Mouse (Mus musculus): ENCODE measurements at regions not wholly inside any gene's neighbourhood (a gene's known extent, or its start where the extent isn't known, plus 50 kb on each side); places are given as distances from the start of the nearest gene placed in this dataset.

- no peak for TF ChIP-seq JUN (IDR thresholded peaks at IDR 0.05; ENCODE audit: insufficient read depth, low read depth, low read length)
- TF ChIP-seq USF1 (IDR thresholded peaks at IDR 0.05; ENCODE audit: low read depth, low read length): no peak
- no peak for TF ChIP-seq RAD21 (IDR thresholded peaks at IDR 0.05; ENCODE audit: low read depth, low read length)
- no peak for TF ChIP-seq MAFK (IDR thresholded peaks at IDR 0.05; ENCODE audit: insufficient replicate concordance, low read length)
- TF ChIP-seq KAT2A (IDR thresholded peaks at IDR 0.05; ENCODE audit: insufficient replicate concordance, low read length): no peak
- TF ChIP-seq MEF2A (IDR thresholded peaks at IDR 0.05; ENCODE audit: borderline replicate concordance, low read depth, low read length): no peak
- no peak for TF ChIP-seq NELFE (IDR thresholded peaks at IDR 0.05; ENCODE audit: low read depth, low read length)
- TF ChIP-seq IRF4 (IDR thresholded peaks at IDR 0.05; ENCODE audit: low read depth, low read length): peak; percentile 57; the same call in 1 of the 2 replicates
- TF ChIP-seq ELF1 (IDR thresholded peaks at IDR 0.05; ENCODE audit: low read depth, low read length): no peak
Measured at GRCm38 (mm10) chr4:7191228-7191627, 1047.6 kb downstream of the Car8 start (continued).

GRCm38 (mm10) chr4:7175030-7175429 lies 1063.8 kb downstream of the Car8 start:
- no peak for DNase-seq (ENCODE audit: extremely low read depth)
- Histone ChIP-seq H3K4me2 (ENCODE audit: insufficient read depth, low read depth, poor library complexity, severe bottlenecking) (no peak overlapping the region), H3K4me3 (replicated peaks in 1 of 3; ENCODE audit: low read depth in 2 of 3, low read length in 2 of 3, poor library complexity in 1 of 3) (no peak overlapping the region), H3K27me3 (replicated peaks) (no peaks in the 10 kb centered on the region), H3K4me1 (ENCODE audit: control insufficient read depth in 1 of 2, insufficient read depth in 2 of 2) (no peaks in the 10 kb centered on the region), H3K36me3 (replicated peaks in 1 of 2; ENCODE audit: control insufficient read depth in 1 of 2, insufficient read depth in 1 of 2, low read length in 1 of 2) (no peaks in the 10 kb centered on the region), H3K27ac (ENCODE audit: insufficient read depth, low read depth) (no peak overlapping the region), H3K79me2 (replicated peaks; ENCODE audit: control insufficient read depth, extremely low read depth, insufficient read depth, poor library complexity, severe bottlenecking) (no peaks in the 10 kb centered on the region), H3K9ac (ENCODE audit: insufficient read depth, low read depth) (no peak overlapping the region), H3K9me3 (replicated peaks; ENCODE audit: low read length) (no peaks in the 10 kb centered on the region)
- TF ChIP-seq ZC3H11A (IDR thresholded peaks at IDR 0.05; ENCODE audit: low read depth, low read length) (no peak), KAT2A (IDR thresholded peaks at IDR 0.05; ENCODE audit: insufficient replicate concordance, low read length) (no peak), MAFK (IDR thresholded peaks at IDR 0.05; ENCODE audit: insufficient replicate concordance, low read length) (no peak), ZNF384 (IDR thresholded peaks at IDR 0.05; ENCODE audit: low read depth, low read length) (no peak), RAD21 (IDR thresholded peaks at IDR 0.05; ENCODE audit: low read depth, low read length) (no peak), ELF1 (IDR thresholded peaks at IDR 0.05; ENCODE audit: low read depth, low read length) (no peak), ZKSCAN1 (IDR thresholded peaks at IDR 0.05; ENCODE audit: borderline replicate concordance, low read depth, low read length) (no peak), HCFC1 (IDR thresholded peaks at IDR 0.05; ENCODE audit: low read depth, low read length) (no peak), TCF12 (IDR thresholded peaks at IDR 0.05; ENCODE audit: low read depth, low read length) (no peak), USF2 (conservative IDR thresholded peaks at IDR 0.05; ENCODE audit: low read depth, low read length) (no peak)
- dilution Hi-C loops (cut with MboI; ENCODE audit: extremely low pct_ligation_motif_present, extremely low pct_unique_long_range_greater_than_20kb, low sequenced_read_pairs): no loop called here
- in situ Hi-C loops (cut with MboI; ENCODE audit: low pct_ligation_motif_present, low pct_unique_long_range_greater_than_20kb, low sequenced_read_pairs): no loop called here

GRCm38 (mm10) chr4:7172528-7173306 lies 1066.1 kb downstream of the Car8 start:
- dilution Hi-C loops (cut with MboI; ENCODE audit: extremely low pct_ligation_motif_present, extremely low pct_unique_long_range_greater_than_20kb, low sequenced_read_pairs): no loop called here
- H3K4me2 ChIP-seq (ENCODE audit: insufficient read depth, low read depth, poor library complexity, severe bottlenecking): no peak overlapping the region
- no peaks in the 10 kb centered on the region for H3K4me1 ChIP-seq (ENCODE audit: control insufficient read depth in 1 of 2, insufficient read depth in 2 of 2)
- no peak overlapping the region for H3K9ac ChIP-seq (ENCODE audit: insufficient read depth, low read depth)
- H3K4me3 ChIP-seq (replicated peaks in 1 of 3; ENCODE audit: low read depth in 2 of 3, low read length in 2 of 3, poor library complexity in 1 of 3): no peak overlapping the region
- no peaks in the 10 kb centered on the region for H3K36me3 ChIP-seq (replicated peaks in 1 of 2; ENCODE audit: control insufficient read depth in 1 of 2, insufficient read depth in 1 of 2, low read length in 1 of 2)
- H3K27me3 ChIP-seq (replicated peaks): no peaks in the 10 kb centered on the region
- no peak overlapping the region for H3K27ac ChIP-seq (ENCODE audit: insufficient read depth, low read depth)
- in situ Hi-C loops (cut with MboI; ENCODE audit: low pct_ligation_motif_present, low pct_unique_long_range_greater_than_20kb, low sequenced_read_pairs): no loop called here
- H3K79me2 ChIP-seq (replicated peaks; ENCODE audit: control insufficient read depth, extremely low read depth, insufficient read depth, poor library complexity, severe bottlenecking): no peaks in the 10 kb centered on the region
- no peak for TF ChIP-seq MAX (IDR thresholded peaks at IDR 0.05; ENCODE audit: low read length)
- no peak for TF ChIP-seq USF1 (IDR thresholded peaks at IDR 0.05; ENCODE audit: low read depth, low read length)
- TF ChIP-seq JUND (conservative IDR thresholded peaks at IDR 0.05; ENCODE audit: low read depth, low read length): no peak
- no peak for TF ChIP-seq USF2 (conservative IDR thresholded peaks at IDR 0.05; ENCODE audit: low read depth, low read length)
- TF ChIP-seq KAT2A (IDR thresholded peaks at IDR 0.05; ENCODE audit: insufficient replicate concordance, low read length): no peak
- no peak for TF ChIP-seq CTCF (conservative IDR thresholded peaks at IDR 0.05 in 1 of 2, IDR thresholded peaks at IDR 0.05 in 1 of 2; ENCODE audit: low read depth in 2 of 2, low read length in 2 of 2)
- no peak for TF ChIP-seq NRF1 (IDR thresholded peaks at IDR 0.05; ENCODE audit: low read depth, low read length)
- no peak for TF ChIP-seq NELFE (IDR thresholded peaks at IDR 0.05; ENCODE audit: low read depth, low read length)
- TF ChIP-seq ETS1 (conservative IDR thresholded peaks at IDR 0.05; ENCODE audit: low read depth, low read length): no peak
- TF ChIP-seq EP300 (IDR thresholded peaks at IDR 0.05; ENCODE audit: low read length): no peak
- TF ChIP-seq E2F4 (IDR thresholded peaks at IDR 0.05; ENCODE audit: insufficient replicate concordance, low read depth, low read length): no peak
- TF ChIP-seq RAD21 (IDR thresholded peaks at IDR 0.05; ENCODE audit: low read depth, low read length): no peak
- no peak for TF ChIP-seq RCOR1 (conservative IDR thresholded peaks at IDR 0.05; ENCODE audit: low read depth, low read length)
- TF ChIP-seq JUN (IDR thresholded peaks at IDR 0.05; ENCODE audit: insufficient read depth, low read depth, low read length): no peak
- no peak for TF ChIP-seq ZMIZ1 (IDR thresholded peaks at IDR 0.05; ENCODE audit: low read depth, low read length)
- no peak for DNase-seq (ENCODE audit: extremely low read depth)
- no peaks in the 10 kb centered on the region for H3K9me3 ChIP-seq (replicated peaks; ENCODE audit: low read length)

Measured in CH12.LX (cell line).